Mouse (Mus musculus) kidney, embryonic 15.5 days (tissue): ENCODE data around the gene Thsd1. TPM values are rescaled to one million over a fixed set of nuclear protein-coding genes. Genes with fewer than 3 reads are reported as not detected.
"Not testable (repeated sequence)": the region's sequence is repeated elsewhere in the genome, so short reads cannot be mapped to it uniquely, and the experiment has no call there.

Experiments used
- ATAC-seq: fragments of 200-750 bp; cut with Nextera tagmentation; replicated peaks from 2 replicates; pipeline ENCODE4 v1.8.0; 2017; ENCODE audit warnings: moderate TSS enrichment; ENCODE audit not compliant: low FRiP score
- H3K27ac ChIP-seq: fragments of 300-500 bp; sonication (generic); 2 replicates; pipeline ENCODE4 v1.5.1; 2015; ENCODE audit warnings: mild to moderate bottlenecking, inconsistent platforms
- H3K27me3 ChIP-seq: fragments of 300-500 bp; sonication (generic); 2 replicates; pipeline ENCODE4 v1.6.1; 2015; ENCODE audit warnings: inconsistent platforms
- H3K36me3 ChIP-seq: fragments of 300-500 bp; sonication (generic); 2 replicates; pipeline ENCODE4 v1.6.1; 2015; ENCODE audit warnings: inconsistent platforms
- H3K4me1 ChIP-seq: fragments of 300-500 bp; sonication (generic); 2 replicates; pipeline ENCODE4 v1.6.1; 2015; ENCODE audit warnings: inconsistent platforms
- H3K4me2 ChIP-seq: fragments of 300-500 bp; sonication (generic); 2 replicates; pipeline ENCODE4 v1.6.1; 2015; ENCODE audit warnings: moderate library complexity, mild to moderate bottlenecking, inconsistent platforms
- H3K4me3 ChIP-seq: fragments of 300-500 bp; sonication (generic); replicated peaks from 2 replicates; pipeline ENCODE4 v1.5.1; 2015; ENCODE audit warnings: mild to moderate bottlenecking, inconsistent platforms
- H3K9ac ChIP-seq: fragments of 300-500 bp; sonication (generic); 2 replicates; pipeline ENCODE4 v1.6.1; 2015; ENCODE audit warnings: mild to moderate bottlenecking, inconsistent platforms
- H3K9me3 ChIP-seq: fragments of 300-500 bp; sonication (generic); replicated peaks from 2 replicates; pipeline ENCODE4 v1.6.1; 2016; ENCODE audit warnings: inconsistent platforms
- WGBS: fragments of 180-500 bp; shearing (Covaris S2); methylation state at CpG from one replicate; pipeline ENCODE4 v1.1.7; 2015; ENCODE audit warnings: mixed read lengths; 5-methylcytosine and 5-hydroxymethylcytosine counted together
- polyA plus RNA-seq: library from polyadenylated mRNA; unstranded; fragments of >200 nt; fragmentation: Nextera tagmentation; extraction: Ambion mirVana; gene quantifications from 2 replicates; pipeline ENCODE4 v1.2.1, GENCODE M21; 2015

Thsd1 gene
- polyA plus RNA-seq, 1 experiment from 2014 or later: 16.3 TPM

DNA sequence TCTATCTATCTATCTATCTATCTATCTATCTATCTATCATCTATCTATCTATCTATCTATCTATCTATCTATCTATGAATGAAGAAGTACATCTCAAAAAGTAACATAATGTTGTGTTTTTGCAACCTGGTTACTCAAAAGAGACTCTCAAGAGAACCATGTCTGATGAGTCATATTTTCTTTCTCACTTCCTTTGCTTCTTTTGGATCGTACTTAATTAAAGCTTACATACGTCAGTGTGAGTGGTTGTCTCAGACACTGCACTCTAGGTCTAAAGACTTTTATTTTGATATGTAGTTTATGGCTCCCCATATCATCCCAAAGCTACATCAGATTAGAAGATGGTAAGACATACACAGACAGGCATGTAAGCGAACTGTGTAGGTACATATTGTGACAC is 46.0 kb downstream of the Thsd1 start:
- WGBS: 82% methylated on average over 3 of the region's 3 CpGs
- H3K4me3 ChIP-seq: no peak overlapping the region
- no peak overlapping the region for H3K4me2 ChIP-seq
- H3K27ac ChIP-seq: no peak overlapping the region
- no peaks in the 10 kb centered on the region for H3K4me1 ChIP-seq
- H3K9ac ChIP-seq: no peak overlapping the region
- no peak for ATAC-seq
- no peaks in the 10 kb centered on the region for H3K27me3 ChIP-seq
- H3K36me3 ChIP-seq: no peaks in the 10 kb centered on the region
- H3K9me3 ChIP-seq: no peaks in the 10 kb centered on the region

DNA sequence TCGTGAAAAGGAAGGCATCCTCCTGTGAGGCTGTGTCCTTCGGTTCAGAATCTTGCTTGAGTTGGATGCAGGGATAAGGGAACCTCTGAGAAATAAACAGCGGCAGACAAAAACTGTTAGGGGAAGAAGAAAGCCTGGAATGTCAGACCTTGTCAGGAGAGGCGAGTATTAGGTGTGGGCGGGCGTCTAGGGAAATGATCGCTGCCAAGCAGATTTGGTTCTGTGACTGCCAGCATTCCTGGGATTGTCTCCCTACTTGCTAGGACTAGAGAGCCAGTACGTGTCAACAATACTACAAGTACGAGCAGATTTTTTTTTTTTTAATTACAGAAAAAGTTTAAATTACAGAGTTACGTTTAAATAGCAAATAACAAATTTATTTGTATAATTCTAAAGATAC is 47.5 kb downstream of the Thsd1 start:
- ATAC-seq: no peak
- Histone ChIP-seq H3K4me2 (no peak overlapping the region), H3K9me3 (no peaks in the 10 kb centered on the region), H3K4me3 (no peak overlapping the region), H3K4me1 (no peaks in the 10 kb centered on the region), H3K36me3 (no peaks in the 10 kb centered on the region), H3K27ac (no peak overlapping the region), H3K27me3 (no peaks in the 10 kb centered on the region), H3K9ac (no peak overlapping the region)
- WGBS: 75% methylated on average over 10 of the region's 10 CpGs

GRCm38 (mm10) chr8:22282999-22283491 is 55.9 kb downstream of the Thsd1 start, which contains the start of gene Tpte:
Gene Tpte (plus strand): TSS chr8:22283441.
- Histone ChIP-seq H3K9ac (no peak within 1 kb of the TSS), H3K36me3 (no peaks in the 10 kb centered on the region), H3K4me2 (no peak within 1 kb of the TSS), H3K4me1 (no peaks in the 10 kb centered on the region), H3K27ac (no peak within 1 kb of the TSS), H3K27me3 (no peaks in the 10 kb centered on the region), H3K4me3 (no peak within 1 kb of the TSS), H3K9me3 (no peaks in the 10 kb centered on the region)
- 73% methylated on average over 2 of the region's 2 CpGs for WGBS
- ATAC-seq: no peak

GRCm38 (mm10) chr8:22302326-22302725 is 75.2 kb downstream of the Thsd1 start:
- Histone ChIP-seq H3K9me3 (no peaks in the 10 kb centered on the region), H3K27ac (no peak overlapping the region), H3K27me3 (no peaks in the 10 kb centered on the region), H3K4me3 (no peak overlapping the region), H3K36me3 (no peaks in the 10 kb centered on the region), H3K4me1 (0 out of 2 replicates have a peak, but pooled peaks cover 4% of the 10 kb centered on the region), H3K9ac (no peak overlapping the region), H3K4me2 (no peak overlapping the region)
- 45% methylated on average over 2 of the region's 2 CpGs for WGBS
- ATAC-seq: no peak

DNA sequence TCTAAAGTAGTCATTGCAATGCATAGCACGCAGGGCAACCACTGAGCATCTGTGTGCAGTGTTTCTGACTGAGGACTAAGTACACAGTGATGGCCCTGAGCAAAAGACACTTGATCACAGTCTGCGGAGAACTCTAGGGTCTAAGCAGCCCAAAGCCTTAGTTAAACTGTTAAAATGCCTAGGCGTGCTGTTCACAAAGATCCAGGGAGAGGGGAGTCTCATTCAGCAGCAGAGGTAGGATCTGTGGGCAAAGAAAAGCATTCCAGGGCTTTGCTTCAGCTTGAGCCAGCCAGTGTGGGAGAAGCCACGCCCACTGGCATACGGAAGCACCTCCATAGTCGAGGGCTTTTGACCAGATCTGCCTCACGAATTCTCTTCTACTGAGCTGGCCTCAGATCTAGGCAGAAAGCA is 75.8 kb downstream of the Thsd1 start:
- H3K36me3 ChIP-seq: no peaks in the 10 kb centered on the region

DNA sequence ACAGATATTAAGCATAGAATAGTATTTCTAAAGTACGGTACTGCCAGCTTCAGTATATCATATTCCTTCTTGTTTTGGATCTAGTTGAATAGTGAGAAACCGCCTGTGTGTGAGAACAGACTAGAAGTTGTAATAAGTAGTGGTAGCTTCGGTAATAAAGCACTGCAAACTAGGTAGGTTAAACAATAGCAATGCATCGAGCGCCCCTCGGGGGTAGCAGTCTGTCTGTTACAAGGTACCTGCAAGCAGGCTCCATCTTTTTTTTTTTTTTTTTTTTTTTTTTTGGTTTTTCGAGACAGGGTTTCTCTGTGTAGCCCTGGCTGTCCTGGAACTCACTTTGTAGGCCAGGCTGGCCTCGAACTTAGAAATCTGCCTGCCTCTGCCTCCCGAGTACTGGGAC is 76.9 kb downstream of the Thsd1 start:
- not testable (repeated sequence) for H3K4me3 ChIP-seq, H3K9ac ChIP-seq, H3K27ac ChIP-seq, H3K4me1 ChIP-seq, H3K27me3 ChIP-seq, H3K4me2 ChIP-seq, H3K36me3 ChIP-seq, H3K9me3 ChIP-seq, ATAC-seq
- 87% methylated on average over 9 of the region's 9 CpGs for WGBS

More for the DNA sequence above, 75.8 kb downstream of the Thsd1 start:
- Histone ChIP-seq H3K9me3 (no peaks in the 10 kb centered on the region), H3K9ac (no peak overlapping the region), H3K27ac (peak overlapping the region; percentile 70), H3K4me2 (peak overlapping the region; percentile 52), H3K4me1 (0 out of 2 replicates have a peak, but pooled peaks cover 4% of the 10 kb centered on the region), H3K4me3 (peak overlapping the region; percentile 20), H3K27me3 (no peaks in the 10 kb centered on the region)
- peak; percentile 82; the same call in 1 of the 2 replicates for ATAC-seq
- WGBS: 19% methylated on average over 7 of the region's 7 CpGs

DNA sequence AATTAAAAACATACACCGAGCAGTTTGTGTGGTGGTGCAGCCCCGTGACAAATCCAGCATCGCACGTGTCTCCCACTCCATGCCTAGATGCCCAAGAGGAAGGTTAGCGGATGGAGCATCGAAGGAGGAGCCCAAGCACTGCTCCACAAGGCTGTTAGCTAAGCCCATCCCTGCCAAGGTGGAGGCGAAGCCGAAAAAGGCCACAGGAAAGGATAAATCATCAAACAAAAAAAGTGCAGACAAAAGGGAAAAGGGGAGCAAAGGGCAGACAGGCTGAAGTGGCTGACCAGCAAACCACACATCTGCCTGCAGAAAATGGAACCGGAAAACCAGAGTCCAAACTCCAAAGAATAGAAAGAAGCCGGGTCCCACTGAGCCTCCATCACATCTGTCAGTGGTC is 79.9 kb downstream of the Thsd1 start:
- WGBS: 58% methylated on average over 10 of the region's 10 CpGs
- no peak overlapping the region for H3K27ac ChIP-seq
- H3K9me3 ChIP-seq: no peaks in the 10 kb centered on the region
- no peak overlapping the region for H3K4me3 ChIP-seq
- H3K4me1 ChIP-seq: 0 out of 2 replicates have a peak, but pooled peaks cover 4% of the 10 kb centered on the region
- no peaks in the 10 kb centered on the region for H3K27me3 ChIP-seq
- H3K4me2 ChIP-seq: no peak overlapping the region
- no peaks in the 10 kb centered on the region for H3K36me3 ChIP-seq
- no peak overlapping the region for H3K9ac ChIP-seq
- no peak for ATAC-seq

Other genes with a start within 250 kb of the Thsd1 start
- 0.68 and 0.96 TPM in 2 replicates for gene Atp7b, start 167.0 kb upstream of the Thsd1 start, polyA plus RNA-seq
- 33.2 and 36.2 TPM in 2 replicates for gene Alg11, start 166.6 kb upstream of the Thsd1 start, polyA plus RNA-seq
- gene Nek5, start 102.3 kb upstream of the Thsd1 start, polyA plus RNA-seq: 0.28 and 0.38 TPM in 2 replicates
- gene Nek3, start 60.9 kb upstream of the Thsd1 start, polyA plus RNA-seq: 4.8 and 5.5 TPM in 2 replicates
- 39.9 and 41.7 TPM in 2 replicates for gene Ckap2, start 41.5 kb upstream of the Thsd1 start, polyA plus RNA-seq
- 38.3 and 40.6 TPM in 2 replicates for gene Vps36, start 34.5 kb upstream of the Thsd1 start, polyA plus RNA-seq
- gene Tpte, start 56.1 kb downstream of the Thsd1 start, polyA plus RNA-seq: not detected in 2 replicates
- 24.1 and 25.1 TPM in 2 replicates for gene Slc25a15, start 171.3 kb downstream of the Thsd1 start, polyA plus RNA-seq
- gene Mrps31, start 184.0 kb downstream of the Thsd1 start, polyA plus RNA-seq: 41.4 and 47.3 TPM in 2 replicates